Mouse (Mus musculus) CH12.LX (cell line): ENCODE results near the gene Tiam1. TPM values are rescaled to one million over a fixed set of nuclear protein-coding genes. Genes with fewer than 3 reads are reported as not detected.

Source experiments
- DNase-seq: peaks from one replicate; pipeline ENCODE4 v3.0.0-alpha.2; 2013; ENCODE audit errors: extremely low read depth
- H3K27ac ChIP-seq: 2 replicates; pipeline ENCODE4 v1.5.1; 2012; ENCODE audit warnings: low read depth, mild to moderate bottlenecking, control low read depth, moderate library complexity; ENCODE audit not compliant: insufficient read depth
- H3K27me3 ChIP-seq: replicated peaks from 2 replicates; pipeline ENCODE3; 2012; ENCODE audit warnings: inconsistent platforms
- H3K36me3 ChIP-seq, 2 experiments: replicated peaks in 1 of 2; 2 replicates each; pipeline versions ENCODE3 to v1.6.1; 2012; ENCODE audit warnings: inconsistent platforms in 1 of 2, low read length in 1 of 2, mild to moderate bottlenecking in 1 of 2, mixed read lengths in 1 of 2, moderate library complexity in 1 of 2; ENCODE audit not compliant: control insufficient read depth in 1 of 2, insufficient read depth in 1 of 2
- H3K4me1 ChIP-seq, 2 experiments: 2 replicates each; pipeline ENCODE4 v1.6.1; 2012; ENCODE audit warnings: inconsistent platforms in 1 of 2, moderate library complexity in 1 of 2; ENCODE audit not compliant: insufficient read depth in 2 of 2, control insufficient read depth in 1 of 2
- H3K4me2 ChIP-seq: 2 replicates; pipeline ENCODE4 v1.6.1; 2012; ENCODE audit warnings: low read depth, mild to moderate bottlenecking, control low read depth; ENCODE audit not compliant: poor library complexity, insufficient read depth, severe bottlenecking
- H3K4me3 ChIP-seq, 3 experiments: fragments of 150-350 bp in 1 of 3; sonication (generic) in 1 of 3; replicated peaks in 1 of 3; 2 replicates each; pipeline versions ENCODE3 to v1.5.1; 2011 to 2012; ENCODE audit warnings: low read depth in 2 of 3, low read length in 2 of 3, mild to moderate bottlenecking in 2 of 3, moderate library complexity in 2 of 3, control low read depth in 1 of 3, improper control_type of control experiment in 1 of 3, inconsistent platforms in 1 of 3, mixed read lengths in 1 of 3; ENCODE audit not compliant: poor library complexity in 1 of 3
- H3K79me2 ChIP-seq: replicated peaks from 2 replicates; pipeline ENCODE4 v1.6.1; 2012; ENCODE audit warnings: mild to moderate bottlenecking, moderate library complexity; ENCODE audit not compliant: control insufficient read depth, poor library complexity, insufficient read depth, severe bottlenecking; ENCODE audit errors: extremely low read depth
- H3K9ac ChIP-seq: 2 replicates; pipeline ENCODE4 v1.6.1; 2012; ENCODE audit warnings: low read depth, mild to moderate bottlenecking, control low read depth, moderate library complexity; ENCODE audit not compliant: insufficient read depth
- H3K9me3 ChIP-seq: replicated peaks from 2 replicates; pipeline ENCODE3; 2012; ENCODE audit warnings: low read length, inconsistent platforms, mixed read lengths
- BHLHE40 ChIP-seq: IDR thresholded peaks from 2 replicates; pipeline ENCODE4 v1.6.1; 2011; ENCODE audit warnings: mild to moderate bottlenecking, low read depth, low read length, improper control_type of control experiment
- CHD2 ChIP-seq: IDR thresholded peaks from 2 replicates; pipeline ENCODE4 v1.6.1; 2011; ENCODE audit warnings: low read length, improper control_type of control experiment
- ETS1 ChIP-seq: conservative IDR thresholded peaks from 2 replicates; pipeline ENCODE4 v1.6.1; 2012; ENCODE audit warnings: low read depth, mild to moderate bottlenecking, inconsistent platforms, low read length, improper control_type of control experiment, moderate library complexity
- HCFC1 ChIP-seq: IDR thresholded peaks from 2 replicates; pipeline ENCODE4 v1.6.1; 2012; ENCODE audit warnings: low read depth, mild to moderate bottlenecking, inconsistent platforms, low read length, improper control_type of control experiment
- IRF4 ChIP-seq: IDR thresholded peaks from 2 replicates; pipeline ENCODE4 v1.6.1; 2014; ENCODE audit warnings: low read depth, mild to moderate bottlenecking, inconsistent platforms, low read length, improper control_type of control experiment
- JUND ChIP-seq: conservative IDR thresholded peaks from 2 replicates; pipeline ENCODE4 v1.6.1; 2011; ENCODE audit warnings: low read depth, low read length, improper control_type of control experiment
- KAT2A ChIP-seq: IDR thresholded peaks from 2 replicates; pipeline ENCODE4 v1.6.1; 2012; ENCODE audit warnings: low read length, improper control_type of control experiment, inconsistent platforms; ENCODE audit not compliant: insufficient replicate concordance
- MAFK ChIP-seq: IDR thresholded peaks from 2 replicates; pipeline ENCODE4 v1.6.1; 2011; ENCODE audit warnings: low read length, improper control_type of control experiment; ENCODE audit not compliant: insufficient replicate concordance
- MAX ChIP-seq: IDR thresholded peaks from 2 replicates; pipeline ENCODE4 v1.6.1; 2011; ENCODE audit warnings: low read length, improper control_type of control experiment
- NRF1 ChIP-seq: IDR thresholded peaks from 2 replicates; pipeline ENCODE4 v1.6.1; 2014; ENCODE audit warnings: low read depth, mild to moderate bottlenecking, inconsistent platforms, low read length, improper control_type of control experiment, moderate library complexity
- PAX5 ChIP-seq: IDR thresholded peaks from 2 replicates; pipeline ENCODE4 v1.6.1; 2012; ENCODE audit warnings: low read length, inconsistent platforms, mixed read lengths
- POLR2A ChIP-seq: IDR thresholded peaks from 2 replicates; pipeline ENCODE4 v1.6.1; 2011; ENCODE audit warnings: low read depth, mild to moderate bottlenecking, improper control_type of control experiment, low read length
- POLR2AphosphoS2 ChIP-seq: IDR thresholded peaks from 2 replicates; pipeline ENCODE4 v1.6.1; 2011; ENCODE audit warnings: low read depth, low read length, improper control_type of control experiment
- RCOR1 ChIP-seq: conservative IDR thresholded peaks from 2 replicates; pipeline ENCODE4 v1.6.1; 2012; ENCODE audit warnings: low read depth, mild to moderate bottlenecking, inconsistent platforms, low read length, improper control_type of control experiment
- SIN3A ChIP-seq: IDR thresholded peaks from 2 replicates; pipeline ENCODE4 v1.6.1; 2012; ENCODE audit warnings: low read length, improper control_type of control experiment, inconsistent platforms
- TBP ChIP-seq: conservative IDR thresholded peaks from 2 replicates; pipeline ENCODE4 v1.6.1; 2011; ENCODE audit warnings: low read depth, low read length, improper control_type of control experiment
- TCF12 ChIP-seq: IDR thresholded peaks from 2 replicates; pipeline ENCODE4 v1.6.1; 2014; ENCODE audit warnings: low read depth, mild to moderate bottlenecking, inconsistent platforms, low read length, improper control_type of control experiment
- UBTF ChIP-seq: IDR thresholded peaks from 2 replicates; pipeline ENCODE4 v1.6.1; 2012; ENCODE audit warnings: low read depth, mild to moderate bottlenecking, inconsistent platforms, low read length, improper control_type of control experiment, moderate library complexity
- USF1 ChIP-seq: IDR thresholded peaks from 2 replicates; pipeline ENCODE4 v1.6.1; 2014; ENCODE audit warnings: low read depth, mild to moderate bottlenecking, inconsistent platforms, low read length, improper control_type of control experiment
- ZC3H11A ChIP-seq: IDR thresholded peaks from 2 replicates; pipeline ENCODE4 v1.6.1; 2012; ENCODE audit warnings: low read depth, mild to moderate bottlenecking, inconsistent platforms, low read length, improper control_type of control experiment
- ZKSCAN1 ChIP-seq: IDR thresholded peaks from 2 replicates; pipeline ENCODE4 v1.6.1; 2012; ENCODE audit warnings: low read depth, inconsistent platforms, low read length, improper control_type of control experiment, borderline replicate concordance
- ZMIZ1 ChIP-seq: IDR thresholded peaks from 2 replicates; pipeline ENCODE4 v1.6.1; 2012; ENCODE audit warnings: low read depth, mild to moderate bottlenecking, inconsistent platforms, low read length, improper control_type of control experiment
- dilution Hi-C: fragments of 300-500 bp; cut with MboI; formaldehyde crosslinking; loops from 2 replicates; pipeline ENCODE4 v1.14.3; 2020; ENCODE audit warnings: low sequenced_read_pairs; ENCODE audit not compliant: extremely low pct_unique_long_range_greater_than_20kb, extremely low pct_ligation_motif_present
- in situ Hi-C: fragments of 300-500 bp; cut with MboI; formaldehyde crosslinking; loops from 3 replicates; pipeline ENCODE4 v1.14.3; 2019; ENCODE audit warnings: low sequenced_read_pairs, low pct_ligation_motif_present, low pct_unique_long_range_greater_than_20kb, mixed read lengths
- polyA plus RNA-seq: library from polyadenylated mRNA; unstranded; fragments of >175 nt; gene quantifications from 2 replicates; pipeline ENCODE4 v1.2.1, GENCODE M21; 2012; ENCODE audit warnings: low read depth; ENCODE audit not compliant: insufficient read length
- total RNA-seq, 2 experiments: library from RNA; depleted of rRNA; stranded (reverse); fragments of 300-350 nt in 1 of 2; fragments of >200 nt in 1 of 2; gene quantifications; 2 replicates each; pipeline ENCODE4 v1.2.3; 2012 to 2014

The Tiam1 gene
- total and polyA plus RNA-seq, 3 experiments, result 0.03 to 0.40 (median 0.04) TPM

- dilution Hi-C loops, result no loop called here
- Histone ChIP-seq H3K27ac (no peak overlapping the region), H3K4me3 (no peak overlapping the region), H3K4me2 (no peak overlapping the region), H3K36me3 (no peaks in the 10 kb centered on the region), H3K4me1 (0 out of 4 replicates have a peak, but pooled peaks cover 0 to 5% of the 10 kb centered on the region in 2 experiments), H3K9ac (no peak overlapping the region), H3K79me2 (no peaks in the 10 kb centered on the region), H3K9me3 (peaks cover 58% of the 10 kb centered on the region), H3K27me3 (no peaks in the 10 kb centered on the region)
- TF ChIP-seq POLR2A, result no peak
- no peak for TF ChIP-seq UBTF
- TF ChIP-seq IRF4, result no peak
- TF ChIP-seq CHD2, result no peak
- no peak for TF ChIP-seq PAX5
- TF ChIP-seq USF1, result no peak
- TF ChIP-seq MAFK, result no peak
- no peak for TF ChIP-seq TCF12
- no peak for TF ChIP-seq ETS1
- no peak for TF ChIP-seq HCFC1
- no peak for TF ChIP-seq ZMIZ1
- no peak for TF ChIP-seq NRF1
- no peak for TF ChIP-seq SIN3A
- no peak for TF ChIP-seq MAX
- TF ChIP-seq JUND, result no peak
- DNase-seq, result no peak
- in situ Hi-C loops, result no loop called here
Measured at GRCm38 (mm10) chr16:89886561-89886960, 257.0 kb downstream of the Tiam1 start.

- in situ Hi-C loops (no loop called here), dilution Hi-C loops (no loop called here)
- DNase-seq, result no peak
- no peak overlapping the region for H3K27ac ChIP-seq
- no peak overlapping the region for H3K9ac ChIP-seq
- H3K9me3 ChIP-seq, result peaks cover 61% of the 10 kb centered on the region
- no peak overlapping the region for H3K4me3 ChIP-seq
- H3K27me3 ChIP-seq, result no peaks in the 10 kb centered on the region
- no peak for TF ChIP-seq USF1
- TF ChIP-seq BHLHE40, result no peak
- no peak for TF ChIP-seq PAX5
- TF ChIP-seq ETS1, result no peak
- TF ChIP-seq KAT2A, result no peak
- TF ChIP-seq TBP, result no peak
- no peak for TF ChIP-seq ZC3H11A
- no peak for TF ChIP-seq RCOR1
- no peak for TF ChIP-seq POLR2AphosphoS2
- TF ChIP-seq ZKSCAN1, result no peak
- no peak overlapping the region for H3K4me2 ChIP-seq
- no peaks in the 10 kb centered on the region for H3K36me3 ChIP-seq
- 0 out of 4 replicates have a peak, but pooled peaks cover 0 to 5% of the 10 kb centered on the region in 2 experiments for H3K4me1 ChIP-seq
- H3K79me2 ChIP-seq, result no peaks in the 10 kb centered on the region
Measured at GRCm38 (mm10) chr16:89885661-89886060, 257.9 kb downstream of the Tiam1 start.
